Mouse (Mus musculus) gastrocnemius, postnatal 10 days (tissue): ENCODE measurements at regions not wholly inside any gene's neighbourhood (a gene's known extent, or its start where the extent isn't known, plus 50 kb on each side); places are given as distances from the start of the nearest gene placed in this dataset.

Source experiments
- DNase-seq: peaks from one replicate; pipeline ENCODE4 v3.0.0; 2021; ENCODE audit warnings: mixed read lengths

- DNase-seq: no peak
Measured at GRCm38 (mm10) chr16:55636667-55637450, 201.8 kb downstream of the Nfkbiz start.

- DNase-seq: no peak
Measured at GRCm38 (mm10) chr16:55636224-55636623, 202.5 kb downstream of the Nfkbiz start.

GRCm38 (mm10) chr16:55634691-55635090 lies 204.0 kb downstream of the Nfkbiz start:
- DNase-seq: no peak

- DNase-seq: no peak
Measured at GRCm38 (mm10) chr16:55632220-55632619, 206.5 kb downstream of the Nfkbiz start.

- no peak for DNase-seq
Measured at GRCm38 (mm10) chr16:55631637-55632036, 207.1 kb downstream of the Nfkbiz start.

- no peak for DNase-seq
Measured at GRCm38 (mm10) chr16:55631048-55631447, 207.7 kb downstream of the Nfkbiz start.

GRCm38 (mm10) chr16:55627531-55627930 lies 211.2 kb downstream of the Nfkbiz start:
- no peak for DNase-seq

- DNase-seq: no peak
Measured at GRCm38 (mm10) chr16:55623422-55623821, 215.3 kb downstream of the Nfkbiz start.

- DNase-seq: no peak
Measured at GRCm38 (mm10) chr16:55619731-55620130, 219.0 kb downstream of the Nfkbiz start.

GRCm38 (mm10) chr16:55617958-55618357 lies 220.7 kb downstream of the Nfkbiz start:
- DNase-seq: no peak

GRCm38 (mm10) chr16:55617506-55617905 lies 221.2 kb downstream of the Nfkbiz start:
- no peak for DNase-seq

GRCm38 (mm10) chr16:55616408-55617120 lies 222.1 kb downstream of the Nfkbiz start:
- DNase-seq: no peak

- DNase-seq: no peak
Measured at GRCm38 (mm10) chr16:55612873-55613272, 225.8 kb downstream of the Nfkbiz start.

- no peak for DNase-seq
Measured at GRCm38 (mm10) chr16:55612001-55612400, 226.7 kb downstream of the Nfkbiz start.

- no peak for DNase-seq
Measured at GRCm38 (mm10) chr16:55611172-55611571, 227.5 kb downstream of the Nfkbiz start.

GRCm38 (mm10) chr16:55608361-55608760 lies 230.3 kb downstream of the Nfkbiz start:
- DNase-seq: no peak

- no peak for DNase-seq
Measured at GRCm38 (mm10) chr16:55606447-55607239, 232.1 kb downstream of the Nfkbiz start.

- DNase-seq: no peak
Measured at GRCm38 (mm10) chr16:55603611-55604010, 235.1 kb downstream of the Nfkbiz start.

- no peak for DNase-seq
Measured at GRCm38 (mm10) chr16:55589382-55589956, 249.2 kb downstream of the Nfkbiz start.

- no peak for DNase-seq
Measured at GRCm38 (mm10) chr16:55587138-55587537, 251.6 kb downstream of the Nfkbiz start.

GRCm38 (mm10) chr16:55582906-55583305 lies 255.8 kb downstream of the Nfkbiz start:
- DNase-seq: no peak

- DNase-seq: no peak
Measured at GRCm38 (mm10) chr16:55582029-55582428, 256.7 kb downstream of the Nfkbiz start.
